Mouse (Mus musculus) T-helper 2 cell (primary cell): Measurements from ENCODE around the gene Rapgef3.

Experiments
- in situ Hi-C: fragments of 300-600 bp; cut with MboI, MseI; formaldehyde crosslinking; loops from one replicate; pipeline ENCODE4 v1.15.1; 2025; ENCODE audit warnings: high pct_unique_total_duplicates

Rapgef3 gene

GRCm38 (mm10) chr15:97723536-97724345 lies 44.0 kb downstream of the Rapgef3 start:
- in situ Hi-C loops, result no loop called here

- in situ Hi-C loops, result no loop called here
Observed at GRCm38 (mm10) chr15:97721008-97721701, 46.6 kb downstream of the Rapgef3 start.

GRCm38 (mm10) chr15:97720026-97720675 lies 47.6 kb downstream of the Rapgef3 start:
- in situ Hi-C loops, result no loop called here

- in situ Hi-C loops, result loop anchor here (5.0 to 10.0 kb wide), 3 partner anchors 73 to 235 kb away; no protein-coding TSS in a partner anchor
Observed at GRCm38 (mm10) chr15:97719494-97719893, 48.3 kb downstream of the Rapgef3 start.

- in situ Hi-C loops, result loop anchor here (5.0 to 10.0 kb wide), 3 partner anchors 74 to 236 kb away; no protein-coding TSS in a partner anchor
Observed at GRCm38 (mm10) chr15:97718535-97719155, 49.1 kb downstream of the Rapgef3 start.

- in situ Hi-C loops, result loop anchor here (5.0 to 10.0 kb wide), 3 partner anchors 74 to 237 kb away; no protein-coding TSS in a partner anchor
Observed at GRCm38 (mm10) chr15:97717861-97718534, 49.8 kb downstream of the Rapgef3 start.

- in situ Hi-C loops, result loop anchor here (5.0 to 10.0 kb wide), 3 partner anchors 76 to 238 kb away; no protein-coding TSS in a partner anchor
Observed at GRCm38 (mm10) chr15:97716782-97717181, 51.0 kb downstream of the Rapgef3 start.

- in situ Hi-C loops, result loop anchor here (5.0 to 10.0 kb wide), 3 partner anchors 77 to 239 kb away; no protein-coding TSS in a partner anchor
Observed at GRCm38 (mm10) chr15:97715734-97716133, 52.0 kb downstream of the Rapgef3 start.

- in situ Hi-C loops, result loop anchor here (5.0 to 10.0 kb wide), 3 partner anchors 77 to 240 kb away; no protein-coding TSS in a partner anchor
Observed at GRCm38 (mm10) chr15:97715083-97715482, 52.7 kb downstream of the Rapgef3 start.

- in situ Hi-C loops, result loop anchor here (10.0 kb wide), 1 partner anchor 242 kb away; no protein-coding TSS in a partner anchor
Observed at GRCm38 (mm10) chr15:97712546-97712945, 55.2 kb downstream of the Rapgef3 start.

- in situ Hi-C loops, result loop anchor here (10.0 kb wide), 1 partner anchor 244 kb away; no protein-coding TSS in a partner anchor
Observed at GRCm38 (mm10) chr15:97710906-97711305, 56.9 kb downstream of the Rapgef3 start.

GRCm38 (mm10) chr15:97705211-97706050 lies 62.3 kb downstream of the Rapgef3 start, which contains the start of gene Rpap3:
TSS of gene Rpap3 (minus strand) at chr15:97705825.
- in situ Hi-C loops, result no loop called here

- in situ Hi-C loops, result no loop called here
Observed at GRCm38 (mm10) chr15:97696616-97697015, 71.2 kb downstream of the Rapgef3 start.
